Mouse (Mus musculus): ENCODE measurements around the gene Mcm3ap.

Mcm3ap gene

GRCm38 (mm10) chr10:76495501-76495900 lies 26.8 kb downstream of the Mcm3ap start:
- DNase-seq (ENCODE audit: low spot score in 2 of 2), result no peak

- DNase-seq (ENCODE audit: low spot score in 2 of 2), result no peak
These were observed 27.6 kb downstream of the Mcm3ap start for GRCm38 (mm10) chr10:76496366-76496765.

DNA sequence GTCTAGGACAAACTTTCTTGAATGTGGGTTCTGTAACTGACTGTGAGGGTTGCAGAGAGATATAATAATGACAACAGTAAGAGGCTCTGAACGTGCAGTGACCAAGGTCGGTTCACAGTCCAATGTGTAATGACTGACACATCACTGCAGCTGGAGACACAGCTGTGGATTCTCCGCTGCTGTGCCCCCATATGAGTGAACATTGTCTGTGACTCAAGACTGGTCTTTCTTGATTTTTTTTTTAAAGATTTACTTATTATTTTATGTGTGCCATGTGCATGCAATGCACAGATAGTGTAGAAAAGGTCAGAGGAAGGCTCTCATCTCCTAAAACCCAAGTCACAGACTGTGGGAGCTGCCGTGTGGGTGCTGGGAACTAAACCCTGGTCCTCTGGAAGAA lies 28.8 kb downstream of the Mcm3ap start:
- no peak for DNase-seq (ENCODE audit: low spot score in 2 of 2)

GRCm38 (mm10) chr10:76504271-76504943 lies 35.7 kb downstream of the Mcm3ap start:
- DNase-seq (ENCODE audit: low spot score in 2 of 2), result no peak

GRCm38 (mm10) chr10:76505865-76506264 lies 37.1 kb downstream of the Mcm3ap start:
- no peak for DNase-seq (ENCODE audit: low spot score in 2 of 2)

DNA sequence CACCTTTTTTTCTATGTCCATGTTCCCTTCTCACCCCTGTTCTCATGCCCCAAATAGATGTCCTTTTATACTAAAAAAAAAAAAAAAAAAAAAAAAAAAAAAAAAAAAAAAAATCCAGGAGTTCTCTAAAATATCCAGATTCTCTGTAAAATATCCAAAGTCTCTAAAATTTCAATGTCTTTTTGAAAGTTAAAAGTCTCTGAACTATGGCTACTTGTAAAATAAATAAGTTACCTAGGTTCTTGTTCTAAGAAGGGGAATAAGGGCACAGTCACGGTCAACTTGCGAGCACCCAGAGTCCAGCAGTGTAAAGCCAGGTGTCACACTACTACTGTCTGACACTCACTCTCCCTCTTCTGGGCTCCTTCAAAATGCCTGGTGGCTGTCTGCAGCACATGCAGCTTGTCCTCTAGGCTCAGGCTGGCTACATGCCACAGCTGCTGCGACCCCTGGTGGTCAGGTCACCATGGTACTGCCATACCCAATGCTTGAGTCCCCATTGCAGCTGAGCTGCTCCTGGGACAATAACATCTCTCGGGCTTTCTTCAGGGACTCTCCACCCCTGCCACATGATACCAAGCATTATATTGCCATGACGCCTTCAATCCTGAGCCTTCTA lies 44.3 kb downstream of the Mcm3ap start:
- DNase-seq (ENCODE audit: low spot score in 2 of 2), result peak; percentile 70 to 80

- peak in 1 of 2 experiments; percentile 2 for DNase-seq (ENCODE audit: low spot score in 2 of 2)
These were observed 62.2 kb downstream of the Mcm3ap start for GRCm38 (mm10) chr10:76530922-76531321.

GRCm38 (mm10) chr10:76531375-76531774 lies 62.6 kb downstream of the Mcm3ap start, which contains the start of gene Lss:
TSS of gene Lss (plus strand) at chr10:76531588.
- peak; percentile 97 to 98 for DNase-seq (ENCODE audit: low spot score in 2 of 2)

DNA sequence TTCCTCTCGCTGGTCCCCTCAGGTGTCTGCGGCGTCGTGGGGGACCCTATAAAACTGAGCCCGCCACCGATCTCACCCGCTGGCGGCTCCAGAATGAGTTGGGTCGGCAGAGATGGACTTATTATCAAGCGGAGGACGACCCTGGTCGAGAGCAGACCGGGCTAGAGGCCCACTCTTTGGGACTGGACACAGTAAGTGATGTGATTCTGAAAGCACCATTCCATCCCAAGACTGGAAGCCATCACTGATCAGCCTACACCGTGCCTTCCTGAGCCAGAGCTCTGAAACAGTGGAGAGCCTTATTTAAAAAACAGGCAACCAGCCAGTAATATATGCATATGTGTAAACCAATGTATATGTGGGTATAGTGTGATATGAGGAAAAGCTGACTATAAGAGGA lies 63.1 kb downstream of the Mcm3ap start:
- no peak for DNase-seq (ENCODE audit: low spot score in 2 of 2)

- DNase-seq (ENCODE audit: low spot score in 2 of 2), result no peak
These were observed 66.8 kb downstream of the Mcm3ap start for GRCm38 (mm10) chr10:76535526-76535925.

DNA sequence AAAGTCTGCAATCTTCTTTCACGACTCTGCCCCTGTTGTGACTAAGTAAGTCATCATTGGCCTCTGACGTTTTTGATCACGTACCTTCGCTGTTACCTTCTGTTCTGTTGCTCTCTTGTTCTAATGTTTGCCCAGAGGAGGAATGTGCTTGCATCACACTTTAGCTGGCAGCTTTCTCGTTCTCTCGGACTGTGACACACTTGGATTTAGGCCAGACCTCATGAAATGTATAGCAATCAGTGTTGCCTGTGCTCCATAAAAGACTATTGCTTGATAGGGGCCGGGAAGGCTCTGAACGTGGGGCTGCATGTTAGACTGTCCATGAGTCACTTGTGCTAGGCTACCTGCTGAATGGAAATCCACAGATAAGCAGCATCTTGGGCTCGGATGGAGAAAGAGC lies 68.9 kb downstream of the Mcm3ap start:
- no peak for DNase-seq (ENCODE audit: low spot score in 2 of 2)

- DNase-seq (ENCODE audit: low spot score in 2 of 2), result peak; percentile 55 to 72
These were observed 72.8 kb downstream of the Mcm3ap start for GRCm38 (mm10) chr10:76541336-76542085.

DNA sequence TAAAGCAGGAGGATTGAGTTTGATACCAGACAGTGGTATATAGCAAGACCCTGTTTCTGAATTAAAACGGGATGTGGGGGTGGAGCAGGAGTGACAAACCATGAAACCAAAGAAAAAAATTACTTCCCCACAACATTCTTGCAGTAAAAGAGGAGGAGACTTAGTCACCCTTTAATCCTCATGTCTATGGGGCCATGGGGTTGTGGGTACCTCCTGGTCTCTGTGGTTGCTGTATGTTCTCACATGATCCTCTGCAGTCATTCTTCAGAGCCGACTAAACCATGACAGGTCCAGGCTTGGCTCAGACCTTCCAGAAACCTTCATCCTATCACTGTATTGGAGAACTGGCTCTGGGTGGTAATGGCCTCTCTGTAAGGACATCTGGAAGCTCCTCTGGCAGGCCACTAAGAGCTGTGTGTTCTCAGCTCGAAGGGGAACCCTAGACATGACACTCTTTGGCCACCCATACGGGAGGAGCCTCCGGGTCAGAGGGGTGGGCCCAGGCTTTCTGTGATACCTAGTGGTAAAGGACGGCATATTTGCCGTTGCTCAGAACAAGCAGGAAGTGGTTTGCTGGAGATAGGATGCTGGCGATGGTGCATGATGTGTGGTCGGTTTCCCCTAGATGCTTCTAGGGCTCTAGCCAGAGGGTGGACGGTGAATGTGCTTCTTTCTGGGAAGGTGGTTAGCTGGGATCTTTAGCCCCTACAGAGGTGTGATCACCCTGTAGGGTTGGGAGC lies 74.1 kb downstream of the Mcm3ap start:
- DNase-seq (ENCODE audit: low spot score in 2 of 2), result peak; percentile 61 to 78

DNA sequence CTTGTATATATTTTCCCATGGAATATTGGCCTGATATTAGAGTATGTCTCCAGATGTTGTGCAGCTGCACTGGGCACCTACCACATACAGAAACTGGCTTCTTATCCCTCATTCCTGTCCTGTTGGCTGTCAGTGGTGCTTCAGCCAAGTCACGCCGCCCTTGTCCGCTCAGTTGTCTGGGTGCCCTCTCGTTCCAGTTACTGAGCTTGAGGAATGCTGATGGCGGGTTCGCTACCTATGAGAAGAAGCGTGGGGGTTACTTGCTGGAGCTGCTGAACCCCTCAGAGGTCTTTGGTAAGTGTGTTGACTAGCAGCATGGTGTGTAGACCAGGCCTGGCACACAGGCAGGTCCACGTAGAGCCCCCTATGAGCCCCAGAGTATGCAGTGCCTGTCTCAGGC lies 77.8 kb downstream of the Mcm3ap start:
- DNase-seq (ENCODE audit: low spot score in 2 of 2), result no peak

- DNase-seq (ENCODE audit: low spot score in 2 of 2), result no peak
These were observed 79.5 kb downstream of the Mcm3ap start for GRCm38 (mm10) chr10:76548218-76548617.

DNA sequence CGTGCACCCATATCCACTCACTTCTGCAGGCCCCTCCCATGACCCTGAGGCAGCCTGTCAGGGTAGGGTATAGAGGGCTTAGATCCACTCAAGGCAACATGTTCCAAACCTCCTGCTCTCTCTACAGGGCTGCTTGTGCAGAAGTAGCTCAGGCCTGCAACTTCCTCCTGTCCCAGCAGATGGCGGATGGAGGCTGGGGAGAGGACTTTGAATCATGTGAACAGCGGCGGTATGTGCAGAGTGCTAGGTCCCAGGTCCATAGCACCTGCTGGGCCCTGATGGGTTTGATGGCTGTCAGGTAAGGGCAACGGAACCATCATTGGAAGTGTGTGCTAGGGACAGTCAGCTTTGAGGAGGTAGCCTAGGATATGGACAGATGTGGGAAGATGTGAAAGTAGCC lies 81.7 kb downstream of the Mcm3ap start:
- DNase-seq (ENCODE audit: low spot score in 2 of 2), result no peak

- no peak for DNase-seq (ENCODE audit: low spot score in 2 of 2)
These were observed 82.8 kb downstream of the Mcm3ap start for GRCm38 (mm10) chr10:76551556-76551955.

DNA sequence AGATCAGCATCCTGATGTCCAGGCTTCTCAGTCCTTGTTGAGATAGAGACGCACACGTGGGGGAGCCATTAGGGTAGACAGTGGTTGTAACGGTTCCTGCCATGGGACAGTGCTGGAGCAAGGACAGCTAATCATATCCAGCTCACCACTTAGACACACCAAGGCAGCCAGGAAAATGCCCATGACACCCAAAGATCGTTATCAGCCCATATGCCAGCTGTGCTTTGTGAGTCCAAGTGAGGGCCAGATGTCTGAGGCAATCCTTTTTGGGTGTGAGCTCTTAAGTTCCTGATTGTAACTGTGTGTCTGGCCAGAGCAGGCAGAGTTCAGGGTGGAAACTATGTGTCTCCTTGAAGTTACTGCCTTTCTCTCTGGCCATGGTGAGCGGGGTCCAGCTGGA lies 85.3 kb downstream of the Mcm3ap start:
- no peak for DNase-seq (ENCODE audit: low spot score in 2 of 2)

DNA sequence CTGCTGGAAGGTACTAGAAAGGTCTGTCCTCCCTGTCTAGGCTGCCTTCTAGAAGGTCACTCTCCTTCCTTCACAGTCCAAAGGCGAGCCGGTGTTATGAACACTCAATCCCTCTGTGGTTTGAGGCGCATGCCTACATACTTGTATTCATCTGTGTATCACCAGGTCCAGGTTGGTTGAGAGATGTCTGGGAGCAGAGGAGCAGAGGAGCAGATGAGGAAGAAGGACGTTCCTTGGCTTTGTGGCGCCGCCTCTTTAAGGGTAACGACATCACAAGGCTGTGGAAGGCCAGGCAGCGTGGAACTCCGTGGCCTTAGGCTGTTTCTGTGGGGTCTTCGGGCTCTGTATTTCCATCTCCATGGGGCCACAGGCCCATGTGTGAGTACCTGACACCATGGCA lies 93.2 kb downstream of the Mcm3ap start, which contains the start of gene Spatc1l:
TSS of gene Spatc1l (plus strand) at position 301 of the 400 bp plus-strand sequence.
- no peak for DNase-seq (ENCODE audit: low spot score in 2 of 2)

Data from natural killer cell, adult 2 months (primary cell).